Mouse (Mus musculus): Measurements from ENCODE around the gene Prkcz. TPM values are rescaled to one million over a fixed set of nuclear protein-coding genes. Genes with fewer than 3 reads are reported as not detected.
A peak's percentile ranks its signal among the peaks of the same experiment; 100 is the strongest.

Prkcz gene
- polyA plus RNA-seq, 1 experiment from 2014 or later = 32.8 TPM

DNA sequence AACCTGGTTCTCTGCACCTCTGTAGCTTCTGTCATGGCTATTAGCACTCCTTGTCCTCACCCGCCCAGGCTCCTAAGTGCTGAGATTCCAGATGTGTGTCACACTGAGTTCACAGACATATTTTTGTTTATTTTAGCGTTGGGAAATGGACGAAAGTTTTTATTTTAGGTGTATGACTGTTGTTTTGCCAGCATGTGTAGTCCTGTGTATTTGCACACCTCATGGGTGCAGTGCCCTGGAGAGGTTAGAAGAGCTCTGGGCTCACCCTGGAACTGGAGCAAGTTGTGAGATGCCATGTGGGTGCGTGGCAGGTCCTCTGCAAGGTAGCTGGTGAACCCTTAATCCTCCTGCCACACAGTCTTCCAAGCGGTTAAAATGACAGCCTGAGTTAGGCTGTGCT, 1.3 kb upstream of the Prkcz start:
- Histone ChIP-seq H3K27me3 (replicated peaks; ENCODE audit: control insufficient read depth, insufficient read depth, low read length) (peaks cover 25% of the 10 kb centered on the region), H3K4me1 (ENCODE audit: control insufficient read depth, insufficient read depth, low read length) (peaks cover 13% of the 10 kb centered on the region), H3K36me3 (ENCODE audit: control insufficient read depth, insufficient read depth, low read length) (no peaks in the 10 kb centered on the region), H3K9ac (ENCODE audit: low read depth, low read length) (no peak overlapping the region), H3K27ac (ENCODE audit: low read length) (no peak overlapping the region), H3K4me2 (ENCODE audit: low read depth, low read length) (peak overlapping the region; percentile 53), H3K4me3 (ENCODE audit: low read length) (peak overlapping the region; percentile 56), H3K9me3 (ENCODE audit: control insufficient read depth, low read length) (no peaks in the 10 kb centered on the region)
- ATAC-seq = no peak
- WGBS = 38% methylated on average over 5 of the region's 5 CpGs

DNA sequence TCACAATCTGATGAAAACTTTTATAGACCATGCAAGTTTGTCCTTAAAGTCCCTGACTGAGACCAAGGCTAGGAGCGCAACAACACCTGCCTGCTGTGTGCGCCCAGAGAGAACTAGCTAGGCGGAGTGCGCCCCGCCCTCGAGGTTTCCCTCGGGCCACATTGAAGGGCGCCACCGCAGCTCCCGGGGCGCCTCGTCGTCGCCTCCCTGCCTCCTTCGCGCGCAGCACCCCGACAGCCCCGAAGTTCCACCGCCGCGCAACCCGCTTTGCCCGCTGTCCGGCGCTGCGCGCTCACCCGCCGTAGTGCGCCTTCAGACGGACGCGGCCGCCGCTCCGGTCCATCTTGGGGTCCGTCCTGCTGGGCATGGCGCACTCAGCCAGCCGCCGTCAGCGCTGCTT, 305 bp downstream of the Prkcz start:
- no peaks in the 10 kb centered on the region for H3K36me3 ChIP-seq (ENCODE audit: control insufficient read depth, insufficient read depth, low read length)
- H3K4me2 ChIP-seq (ENCODE audit: low read depth, low read length) = peak overlapping the region; percentile 53
- peak overlapping the region; percentile 56 for H3K4me3 ChIP-seq (ENCODE audit: low read length)
- H3K27me3 ChIP-seq (replicated peaks; ENCODE audit: control insufficient read depth, insufficient read depth, low read length) = peaks cover 25% of the 10 kb centered on the region
- no peaks in the 10 kb centered on the region for H3K9me3 ChIP-seq (ENCODE audit: control insufficient read depth, low read length)
- peak overlapping the region; percentile 88 for H3K27ac ChIP-seq (ENCODE audit: low read length)
- peaks cover 5% of the 10 kb centered on the region; the same call in 1 of the 2 replicates for H3K4me1 ChIP-seq (ENCODE audit: control insufficient read depth, insufficient read depth, low read length)
- peak overlapping the region; percentile 69 for H3K9ac ChIP-seq (ENCODE audit: low read depth, low read length)
- peak; percentile 62 for ATAC-seq
- under 1% methylated on average over 42 of the region's 42 CpGs for WGBS

DNA sequence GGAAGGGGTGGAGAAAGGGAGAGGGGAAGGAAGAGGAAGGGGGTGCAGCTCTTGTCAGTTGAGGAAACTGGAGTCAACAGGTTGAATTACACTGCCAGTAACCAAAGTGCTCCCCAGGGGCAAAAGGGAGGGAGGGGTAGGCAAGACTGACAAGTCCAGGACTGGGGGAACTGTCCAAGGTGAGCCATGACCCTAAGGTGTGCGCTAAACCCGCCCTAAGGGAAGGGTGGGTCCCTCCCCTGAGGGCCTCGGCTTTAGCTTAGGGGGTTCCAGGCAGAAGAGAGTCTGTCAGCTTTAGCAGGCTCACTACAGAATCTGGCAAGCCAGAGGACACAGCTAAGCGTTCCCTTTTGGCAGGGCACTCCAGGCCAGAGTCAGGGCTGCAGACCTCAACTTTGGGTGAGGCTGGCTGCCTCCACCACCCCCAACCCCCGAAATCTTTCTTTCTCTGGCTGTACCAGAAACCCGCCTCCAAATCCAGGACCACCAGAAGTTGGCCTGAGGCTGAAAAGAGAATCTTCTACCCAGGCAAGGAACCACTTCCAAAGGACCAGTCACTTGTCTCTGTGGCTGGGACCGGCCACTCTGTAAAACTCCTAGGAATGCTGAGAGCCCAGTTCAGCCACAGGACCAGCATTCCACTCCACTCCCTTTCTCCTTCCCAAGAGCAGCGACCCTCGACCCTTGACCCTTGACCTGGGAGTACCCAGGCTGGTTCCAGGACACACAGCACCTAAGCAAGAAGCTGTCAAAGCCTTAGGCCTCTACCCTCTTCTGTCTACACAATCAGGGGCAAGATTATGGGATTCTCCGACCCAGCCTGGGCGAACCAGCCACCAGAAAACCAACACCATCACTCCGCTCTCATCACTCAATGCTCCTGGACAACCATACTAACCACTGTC, 1.3 kb downstream of the Prkcz start:
- no peaks in the 10 kb centered on the region for H3K36me3 ChIP-seq (ENCODE audit: control insufficient read depth, insufficient read depth, low read length)
- no peak for ATAC-seq
- H3K4me3 ChIP-seq (ENCODE audit: low read length) = peak overlapping the region; percentile 56
- H3K27ac ChIP-seq (ENCODE audit: low read length) = no peak overlapping the region
- no peaks in the 10 kb centered on the region for H3K9me3 ChIP-seq (ENCODE audit: control insufficient read depth, low read length)
- H3K27me3 ChIP-seq (replicated peaks; ENCODE audit: control insufficient read depth, insufficient read depth, low read length) = peaks cover 25% of the 10 kb centered on the region
- H3K9ac ChIP-seq (ENCODE audit: low read depth, low read length) = peak overlapping the region; percentile 45
- H3K4me1 ChIP-seq (ENCODE audit: control insufficient read depth, insufficient read depth, low read length) = peaks cover 4% of the 10 kb centered on the region; the same call in 1 of the 2 replicates
- H3K4me2 ChIP-seq (ENCODE audit: low read depth, low read length) = peak overlapping the region; percentile 53
- WGBS = 42% methylated on average over 12 of the region's 12 CpGs

DNA sequence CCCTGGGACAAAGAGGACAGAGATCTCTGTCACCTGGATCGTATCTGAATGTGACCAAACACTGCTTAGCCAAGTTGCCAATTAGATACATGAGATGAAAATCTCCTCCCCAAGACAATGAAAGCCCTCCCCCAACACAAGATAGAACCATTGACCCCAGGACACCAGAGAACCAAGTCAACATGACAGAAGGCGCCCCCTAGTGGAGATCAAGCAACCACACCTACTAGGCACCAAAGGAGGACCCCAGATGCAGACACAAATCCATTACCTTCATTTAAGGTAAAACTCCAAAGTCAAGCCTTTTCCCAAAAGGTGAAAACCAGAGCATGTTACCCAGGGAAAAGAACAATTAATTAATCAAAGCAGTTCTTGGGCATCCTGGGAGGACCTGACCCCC, 3.6 kb downstream of the Prkcz start:
- Histone ChIP-seq H3K9me3 (ENCODE audit: control insufficient read depth, low read length) (no peaks in the 10 kb centered on the region), H3K4me3 (ENCODE audit: low read length) (no peak overlapping the region), H3K4me1 (ENCODE audit: control insufficient read depth, insufficient read depth, low read length) (peaks cover 4% of the 10 kb centered on the region; the same call in 1 of the 2 replicates), H3K4me2 (ENCODE audit: low read depth, low read length) (no peak overlapping the region), H3K27ac (ENCODE audit: low read length) (no peak overlapping the region), H3K9ac (ENCODE audit: low read depth, low read length) (no peak overlapping the region), H3K36me3 (ENCODE audit: control insufficient read depth, insufficient read depth, low read length) (no peaks in the 10 kb centered on the region), H3K27me3 (replicated peaks; ENCODE audit: control insufficient read depth, insufficient read depth, low read length) (peaks cover 25% of the 10 kb centered on the region)
- 52% methylated on average over 2 of the region's 2 CpGs for WGBS
- ATAC-seq = no peak

DNA sequence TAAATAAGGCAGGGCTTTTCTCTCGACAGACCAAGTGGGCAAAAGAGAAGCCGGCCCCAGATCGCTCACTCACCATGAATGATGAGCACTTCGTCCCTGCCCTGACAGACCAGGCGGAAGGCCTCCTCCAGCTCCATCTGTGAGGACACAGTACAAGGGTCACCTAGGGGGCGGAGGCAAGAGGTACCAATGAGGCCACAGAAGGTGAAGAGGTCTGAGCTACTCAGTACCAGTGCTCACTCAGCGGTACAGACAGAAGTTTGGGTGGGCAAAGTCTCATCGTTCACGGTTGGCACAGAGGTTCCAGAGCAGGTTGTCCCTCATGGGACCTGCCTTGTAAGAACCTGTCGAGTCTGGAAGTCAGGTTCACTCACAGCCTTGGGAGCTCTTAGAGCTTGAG, 4.8 kb downstream of the Prkcz start:
- 83% methylated on average over 10 of the region's 10 CpGs for WGBS
- H3K4me1 ChIP-seq (ENCODE audit: control insufficient read depth, insufficient read depth, low read length) = peaks cover 4% of the 10 kb centered on the region; the same call in 1 of the 2 replicates
- peaks cover 4% of the 10 kb centered on the region; the same call in 1 of the 2 replicates for H3K9me3 ChIP-seq (ENCODE audit: control insufficient read depth, low read length)
- H3K4me3 ChIP-seq (ENCODE audit: low read length) = no peak overlapping the region
- no peak overlapping the region for H3K9ac ChIP-seq (ENCODE audit: low read depth, low read length)
- no peak for ATAC-seq
- no peak overlapping the region for H3K4me2 ChIP-seq (ENCODE audit: low read depth, low read length)
- H3K36me3 ChIP-seq (ENCODE audit: control insufficient read depth, insufficient read depth, low read length) = no peaks in the 10 kb centered on the region
- no peak overlapping the region for H3K27ac ChIP-seq (ENCODE audit: low read length)
- peaks cover 15% of the 10 kb centered on the region for H3K27me3 ChIP-seq (replicated peaks; ENCODE audit: control insufficient read depth, insufficient read depth, low read length)

DNA sequence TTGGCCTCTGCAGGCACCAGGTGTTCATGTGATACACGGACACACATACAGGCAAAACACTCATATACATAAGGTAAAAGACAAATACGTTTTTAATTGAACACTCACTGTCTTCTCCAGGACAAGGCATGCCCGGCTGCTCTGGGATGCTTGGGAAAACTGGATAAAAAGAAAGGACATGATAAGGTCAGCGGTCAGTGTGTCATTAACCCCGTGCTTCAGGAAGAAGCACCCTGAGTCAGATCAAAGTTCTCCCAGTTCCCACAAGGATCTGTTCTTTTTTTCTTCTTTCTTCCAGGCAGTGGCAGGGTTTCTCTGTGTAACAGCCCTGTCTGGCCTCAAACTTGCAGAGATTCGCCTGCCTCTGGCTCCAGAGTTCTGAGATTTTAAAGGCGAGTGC, 6.6 kb downstream of the Prkcz start:
- Histone ChIP-seq H3K9ac (ENCODE audit: low read depth, low read length) (no peak overlapping the region), H3K9me3 (ENCODE audit: control insufficient read depth, low read length) (peaks cover 4% of the 10 kb centered on the region; the same call in 1 of the 2 replicates), H3K4me2 (ENCODE audit: low read depth, low read length) (no peak overlapping the region), H3K36me3 (ENCODE audit: control insufficient read depth, insufficient read depth, low read length) (no peaks in the 10 kb centered on the region), H3K27me3 (replicated peaks; ENCODE audit: control insufficient read depth, insufficient read depth, low read length) (no peaks in the 10 kb centered on the region; the same call in 1 of the 2 replicates), H3K4me1 (ENCODE audit: control insufficient read depth, insufficient read depth, low read length) (no peaks in the 10 kb centered on the region), H3K27ac (ENCODE audit: low read length) (no peak overlapping the region), H3K4me3 (ENCODE audit: low read length) (no peak overlapping the region)
- WGBS = 85% methylated on average over 7 of the region's 7 CpGs
- ATAC-seq = no peak

DNA sequence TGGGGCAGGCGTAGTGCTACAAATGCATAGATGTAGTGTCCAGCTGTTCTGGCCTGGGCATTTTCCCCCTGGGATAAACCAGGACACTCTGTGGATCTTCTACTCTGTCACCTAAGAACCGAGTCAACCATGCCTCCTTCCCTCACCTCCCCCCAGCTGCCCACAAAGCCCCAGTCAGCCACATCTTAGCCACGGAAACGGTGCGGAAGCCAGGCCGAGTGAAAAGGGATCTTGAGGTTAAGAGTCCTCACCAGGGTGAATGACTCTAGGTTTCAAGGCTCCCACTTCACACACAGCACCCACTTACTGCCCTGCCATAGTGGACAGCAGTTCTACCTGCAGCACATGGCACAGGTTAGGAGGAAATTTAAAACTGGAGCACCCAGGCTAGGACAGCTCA, 7.1 kb downstream of the Prkcz start:
- Histone ChIP-seq H3K9ac (ENCODE audit: low read depth, low read length) (no peak overlapping the region), H3K4me2 (ENCODE audit: low read depth, low read length) (no peak overlapping the region), H3K27me3 (replicated peaks; ENCODE audit: control insufficient read depth, insufficient read depth, low read length) (no peaks in the 10 kb centered on the region), H3K9me3 (ENCODE audit: control insufficient read depth, low read length) (peaks cover 4% of the 10 kb centered on the region; the same call in 1 of the 2 replicates), H3K4me3 (ENCODE audit: low read length) (no peak overlapping the region), H3K27ac (ENCODE audit: low read length) (no peak overlapping the region), H3K4me1 (ENCODE audit: control insufficient read depth, insufficient read depth, low read length) (no peaks in the 10 kb centered on the region), H3K36me3 (ENCODE audit: control insufficient read depth, insufficient read depth, low read length) (no peaks in the 10 kb centered on the region)
- no peak for ATAC-seq
- WGBS = 81% methylated on average over 6 of the region's 6 CpGs

DNA sequence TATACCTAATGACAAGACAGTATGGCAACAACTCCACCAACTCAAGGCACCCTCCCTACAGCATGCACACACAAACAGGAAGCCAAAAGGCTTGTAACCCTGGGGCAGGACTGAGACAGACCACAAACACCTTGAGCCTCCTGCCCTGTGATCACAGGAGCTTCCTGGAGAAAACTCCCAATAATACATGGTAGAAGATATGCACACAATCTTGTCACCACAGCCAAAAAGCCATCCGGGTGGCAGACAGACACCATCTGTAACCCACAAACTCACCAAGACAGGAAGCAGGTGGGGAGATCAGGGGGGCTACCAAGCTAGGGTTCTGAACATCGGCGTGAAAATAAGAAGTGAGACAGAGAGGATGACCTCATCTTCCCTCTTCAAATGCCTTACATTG, 8.6 kb downstream of the Prkcz start:
- H3K4me1 ChIP-seq (ENCODE audit: control insufficient read depth, insufficient read depth, low read length) = no peaks in the 10 kb centered on the region
- H3K4me2 ChIP-seq (ENCODE audit: low read depth, low read length) = no peak overlapping the region
- ATAC-seq = no peak
- H3K27ac ChIP-seq (ENCODE audit: low read length) = no peak overlapping the region
- no peaks in the 10 kb centered on the region for H3K36me3 ChIP-seq (ENCODE audit: control insufficient read depth, insufficient read depth, low read length)
- no peaks in the 10 kb centered on the region for H3K27me3 ChIP-seq (replicated peaks; ENCODE audit: control insufficient read depth, insufficient read depth, low read length)
- H3K9ac ChIP-seq (ENCODE audit: low read depth, low read length) = no peak overlapping the region
- WGBS = 84% methylated on average over 3 of the region's 3 CpGs
- H3K9me3 ChIP-seq (ENCODE audit: control insufficient read depth, low read length) = peaks cover 4% of the 10 kb centered on the region; the same call in 1 of the 2 replicates
- H3K4me3 ChIP-seq (ENCODE audit: low read length) = no peak overlapping the region

DNA sequence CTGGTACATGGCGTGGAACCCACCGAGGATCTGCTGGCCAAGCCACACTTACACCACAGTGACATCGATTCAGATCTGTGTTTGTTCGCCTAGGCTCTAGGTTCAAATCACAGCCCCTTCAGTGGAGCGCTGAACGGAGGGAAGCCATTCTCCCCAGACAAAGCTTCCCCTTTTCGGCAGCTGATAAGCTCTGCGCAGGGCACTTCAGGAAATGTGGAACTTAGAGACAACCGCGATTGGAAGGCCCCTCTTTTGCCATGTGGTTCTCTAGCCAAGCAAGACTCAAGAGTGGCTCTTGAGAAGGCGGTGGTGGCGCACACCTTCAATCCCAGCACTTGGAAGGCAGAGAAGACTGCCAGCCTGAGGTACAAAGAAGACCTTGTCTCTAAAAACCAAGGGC, 14.8 kb downstream of the Prkcz start:
- Histone ChIP-seq H3K4me2 (ENCODE audit: low read depth, low read length) (no peak overlapping the region), H3K27me3 (replicated peaks; ENCODE audit: control insufficient read depth, insufficient read depth, low read length) (no peaks in the 10 kb centered on the region; the same call in 1 of the 2 replicates), H3K4me1 (ENCODE audit: control insufficient read depth, insufficient read depth, low read length) (peaks cover 5% of the 10 kb centered on the region), H3K36me3 (ENCODE audit: control insufficient read depth, insufficient read depth, low read length) (no peaks in the 10 kb centered on the region), H3K4me3 (ENCODE audit: low read length) (no peak overlapping the region), H3K9me3 (ENCODE audit: control insufficient read depth, low read length) (no peaks in the 10 kb centered on the region), H3K27ac (ENCODE audit: low read length) (no peak overlapping the region), H3K9ac (ENCODE audit: low read depth, low read length) (no peak overlapping the region)
- no peak for ATAC-seq
- whole genome bisulfite sequencing = 88% methylated on average over 12 of the region's 12 CpGs

All from intestine, embryonic 16.5 days (tissue).